Mouse (Mus musculus): ENCODE measurements around the gene Rpl18. TPM values are rescaled to one million over a fixed set of nuclear protein-coding genes. Genes with fewer than 3 reads are reported as not detected.
A peak's percentile ranks its signal among the peaks of the same experiment; 100 is the strongest.

Gene Rpl18
- polyA plus RNA-seq, 1 experiment from 2014 or later: 1,272 TPM

DNA sequence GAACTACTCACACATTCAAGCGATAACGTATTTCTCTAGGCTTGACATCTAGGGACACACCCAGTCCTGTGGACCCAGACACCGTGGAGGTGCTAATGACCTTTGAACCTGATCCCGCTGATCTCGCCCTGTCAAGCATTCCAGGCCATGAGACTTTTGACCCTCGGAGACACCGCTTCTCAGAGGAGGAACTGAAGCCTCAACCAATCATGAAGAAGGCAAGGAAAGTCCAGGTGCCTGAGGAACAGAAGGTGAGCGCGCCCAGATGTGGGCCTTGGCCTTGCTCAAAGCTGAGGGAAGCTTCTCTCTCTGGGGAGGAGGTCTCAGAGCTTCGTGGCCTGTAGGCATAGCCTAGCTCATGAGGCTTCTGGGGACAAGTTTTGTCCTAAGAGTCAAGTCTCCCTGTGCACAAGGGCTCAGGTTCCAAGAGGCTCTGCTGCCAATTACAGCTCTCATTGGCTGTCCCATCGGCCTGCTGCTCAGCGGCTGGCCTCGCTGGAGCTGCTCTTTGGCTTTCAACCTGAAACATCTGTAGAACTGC, 7.0 kb upstream of the Rpl18 start:
- H3K4me1 ChIP-seq (ENCODE audit: control insufficient read depth, insufficient read depth, low read length): peaks cover 24% of the 10 kb centered on the region
- H3K27me3 ChIP-seq (ENCODE audit: control insufficient read depth, insufficient read depth, low read length): no peaks in the 10 kb centered on the region
- 0 out of 2 replicates have a peak overlapping the region, but pooled peaks have one; percentile 74 for H3K4me3 ChIP-seq (ENCODE audit: low read depth, low read length)
- 35% methylated on average over 13 of the region's 13 CpGs for WGBS
- no peaks in the 10 kb centered on the region for H3K9me3 ChIP-seq (ENCODE audit: control insufficient read depth, low read depth, low read length)
- H3K36me3 ChIP-seq (ENCODE audit: control insufficient read depth, insufficient read depth, low read length): peaks cover 36% of the 10 kb centered on the region
- 0 out of 2 replicates have a peak overlapping the region, but pooled peaks have one; percentile 6 for H3K9ac ChIP-seq (replicated peaks; ENCODE audit: low read depth, low read length)
- peak overlapping the region; percentile 74; the same call in 1 of the 2 replicates for H3K27ac ChIP-seq (ENCODE audit: low read length)
- ATAC-seq (ENCODE audit: insufficient number of reproducible peaks, insufficient read depth, low FRiP score, low read depth): no peak
- peak overlapping the region; percentile 96 for H3K4me2 ChIP-seq (replicated peaks; ENCODE audit: low read depth, low read length)

- Histone ChIP-seq H3K36me3 (ENCODE audit: control insufficient read depth, insufficient read depth, low read length) (peaks cover 41% of the 10 kb centered on the region), H3K4me2 (replicated peaks; ENCODE audit: low read depth, low read length) (no peak overlapping the region; the same call in 1 of the 2 replicates), H3K27ac (ENCODE audit: low read length) (no peak overlapping the region), H3K4me3 (ENCODE audit: low read depth, low read length) (no peak overlapping the region), H3K4me1 (ENCODE audit: control insufficient read depth, insufficient read depth, low read length) (peaks cover 24% of the 10 kb centered on the region), H3K27me3 (ENCODE audit: control insufficient read depth, insufficient read depth, low read length) (no peaks in the 10 kb centered on the region), H3K9me3 (ENCODE audit: control insufficient read depth, low read depth, low read length) (no peaks in the 10 kb centered on the region), H3K9ac (replicated peaks; ENCODE audit: low read depth, low read length) (no peak overlapping the region)
- 34% methylated on average over 6 of the region's 6 CpGs for WGBS
- no peak for ATAC-seq (ENCODE audit: insufficient number of reproducible peaks, insufficient read depth, low FRiP score, low read depth)
These were observed 6.2 kb upstream of the Rpl18 start for GRCm38 (mm10) chr7:45709036-45709435.

GRCm38 (mm10) chr7:45709677-45710355, 5.4 kb upstream of the Rpl18 start:
- H3K36me3 ChIP-seq (ENCODE audit: control insufficient read depth, insufficient read depth, low read length): peaks cover 41% of the 10 kb centered on the region
- H3K27me3 ChIP-seq (ENCODE audit: control insufficient read depth, insufficient read depth, low read length): no peaks in the 10 kb centered on the region
- WGBS: 74% methylated on average over 14 of the region's 14 CpGs
- ATAC-seq (ENCODE audit: insufficient number of reproducible peaks, insufficient read depth, low FRiP score, low read depth): no peak
- H3K4me2 ChIP-seq (replicated peaks; ENCODE audit: low read depth, low read length): no peak overlapping the region
- H3K27ac ChIP-seq (ENCODE audit: low read length): no peak overlapping the region
- no peak overlapping the region for H3K4me3 ChIP-seq (ENCODE audit: low read depth, low read length)
- peaks cover 29% of the 10 kb centered on the region for H3K4me1 ChIP-seq (ENCODE audit: control insufficient read depth, insufficient read depth, low read length)
- no peak overlapping the region for H3K9ac ChIP-seq (replicated peaks; ENCODE audit: low read depth, low read length)
- H3K9me3 ChIP-seq (ENCODE audit: control insufficient read depth, low read depth, low read length): no peaks in the 10 kb centered on the region

- 88% methylated on average over 20 of the region's 20 CpGs for whole genome bisulfite sequencing
- no peak overlapping the region for H3K9ac ChIP-seq (replicated peaks; ENCODE audit: low read depth, low read length)
- no peak overlapping the region for H3K4me3 ChIP-seq (ENCODE audit: low read depth, low read length)
- peaks cover 32% of the 10 kb centered on the region for H3K4me1 ChIP-seq (ENCODE audit: control insufficient read depth, insufficient read depth, low read length)
- no peaks in the 10 kb centered on the region for H3K27me3 ChIP-seq (ENCODE audit: control insufficient read depth, insufficient read depth, low read length)
- no peak overlapping the region for H3K27ac ChIP-seq (ENCODE audit: low read length)
- no peaks in the 10 kb centered on the region for H3K9me3 ChIP-seq (ENCODE audit: control insufficient read depth, low read depth, low read length)
- ATAC-seq (ENCODE audit: insufficient number of reproducible peaks, insufficient read depth, low FRiP score, low read depth): no peak
- peaks cover 41% of the 10 kb centered on the region for H3K36me3 ChIP-seq (ENCODE audit: control insufficient read depth, insufficient read depth, low read length)
- no peak overlapping the region for H3K4me2 ChIP-seq (replicated peaks; ENCODE audit: low read depth, low read length)
These were observed 4.6 kb upstream of the Rpl18 start for GRCm38 (mm10) chr7:45710477-45711191.

GRCm38 (mm10) chr7:45711316-45712021, 3.8 kb upstream of the Rpl18 start:
- no peak overlapping the region for H3K9ac ChIP-seq (replicated peaks; ENCODE audit: low read depth, low read length)
- peaks cover 41% of the 10 kb centered on the region for H3K36me3 ChIP-seq (ENCODE audit: control insufficient read depth, insufficient read depth, low read length)
- ATAC-seq (ENCODE audit: insufficient number of reproducible peaks, insufficient read depth, low FRiP score, low read depth): no peak
- no peak overlapping the region for H3K4me2 ChIP-seq (replicated peaks; ENCODE audit: low read depth, low read length)
- H3K4me3 ChIP-seq (ENCODE audit: low read depth, low read length): no peak overlapping the region
- H3K4me1 ChIP-seq (ENCODE audit: control insufficient read depth, insufficient read depth, low read length): peaks cover 40% of the 10 kb centered on the region
- WGBS: 90% methylated on average over 24 of the region's 24 CpGs
- H3K27ac ChIP-seq (ENCODE audit: low read length): no peak overlapping the region
- no peaks in the 10 kb centered on the region for H3K27me3 ChIP-seq (ENCODE audit: control insufficient read depth, insufficient read depth, low read length)
- no peaks in the 10 kb centered on the region for H3K9me3 ChIP-seq (ENCODE audit: control insufficient read depth, low read depth, low read length)

DNA sequence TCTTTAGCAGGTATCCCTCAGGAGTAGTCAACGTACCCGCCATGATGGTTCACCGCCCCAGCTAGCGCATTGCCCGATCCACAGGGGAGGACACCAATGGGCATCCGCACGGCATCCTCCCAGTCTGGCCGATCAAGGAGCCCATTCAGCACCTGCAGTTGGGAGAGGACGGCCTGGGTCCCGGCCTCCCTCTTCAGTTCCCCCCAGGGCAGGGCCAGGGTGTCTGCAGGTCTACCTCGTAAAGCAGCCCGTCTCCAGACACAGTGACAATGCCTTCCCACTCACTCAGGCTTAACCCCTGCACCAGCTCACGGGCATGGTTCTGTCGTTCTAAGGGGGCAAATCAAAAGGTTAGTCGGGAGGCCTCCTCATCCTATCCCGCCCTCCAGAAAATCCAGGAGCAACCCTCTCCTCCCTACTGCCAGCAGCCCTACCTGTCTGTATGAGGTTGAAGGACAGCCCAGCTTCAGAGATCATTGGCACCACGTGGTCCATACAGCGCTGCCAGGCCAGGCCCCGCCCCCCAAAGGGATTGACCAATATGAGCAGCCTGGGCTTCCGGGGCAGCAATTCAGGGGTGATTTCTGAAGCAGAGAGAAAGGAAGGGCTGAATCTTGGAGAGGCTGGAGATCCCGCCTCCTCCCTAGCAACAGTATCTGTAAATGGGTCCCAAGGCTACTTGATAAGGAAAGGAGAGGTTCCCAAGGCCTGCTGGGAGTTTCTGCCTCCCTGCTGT, 3.1 kb upstream of the Rpl18 start:
- H3K36me3 ChIP-seq (ENCODE audit: control insufficient read depth, insufficient read depth, low read length): peaks cover 41% of the 10 kb centered on the region
- no peak overlapping the region for H3K4me2 ChIP-seq (replicated peaks; ENCODE audit: low read depth, low read length)
- no peaks in the 10 kb centered on the region for H3K27me3 ChIP-seq (ENCODE audit: control insufficient read depth, insufficient read depth, low read length)
- H3K4me1 ChIP-seq (ENCODE audit: control insufficient read depth, insufficient read depth, low read length): peaks cover 47% of the 10 kb centered on the region
- no peaks in the 10 kb centered on the region for H3K9me3 ChIP-seq (ENCODE audit: control insufficient read depth, low read depth, low read length)
- peak; percentile 33; the same call in 1 of the 2 replicates for ATAC-seq (ENCODE audit: insufficient number of reproducible peaks, insufficient read depth, low FRiP score, low read depth)
- H3K9ac ChIP-seq (replicated peaks; ENCODE audit: low read depth, low read length): no peak overlapping the region
- peak overlapping the region; percentile 18; the same call in 1 of the 2 replicates for H3K27ac ChIP-seq (ENCODE audit: low read length)
- H3K4me3 ChIP-seq (ENCODE audit: low read depth, low read length): no peak overlapping the region
- 88% methylated on average over 21 of the region's 21 CpGs for WGBS

DNA sequence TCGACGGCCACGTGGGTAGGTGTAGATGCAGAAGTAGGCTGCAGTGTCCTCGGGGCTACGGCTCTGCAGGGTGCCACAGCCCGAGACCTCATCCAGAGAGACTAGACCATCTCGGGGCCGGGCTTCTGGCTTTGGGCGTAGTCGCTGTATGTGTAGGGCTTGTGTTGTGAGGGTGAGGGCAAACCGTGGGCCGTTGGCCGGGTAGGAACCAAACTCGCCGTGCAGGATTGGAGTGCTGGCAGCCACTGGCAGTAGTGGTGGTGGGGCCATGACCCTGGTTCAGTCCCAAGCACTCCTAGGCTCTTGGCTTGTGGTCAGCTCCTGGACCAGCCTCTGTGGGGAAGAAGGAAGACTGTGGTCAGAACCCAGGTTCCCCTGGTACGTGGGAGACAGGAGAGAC, 1.9 kb upstream of the Rpl18 start:
- ATAC-seq (ENCODE audit: insufficient number of reproducible peaks, insufficient read depth, low FRiP score, low read depth): no peak
- 92% methylated on average over 16 of the region's 16 CpGs for WGBS
- Histone ChIP-seq H3K36me3 (ENCODE audit: control insufficient read depth, insufficient read depth, low read length) (peaks cover 41% of the 10 kb centered on the region), H3K9me3 (ENCODE audit: control insufficient read depth, low read depth, low read length) (no peaks in the 10 kb centered on the region), H3K27me3 (ENCODE audit: control insufficient read depth, insufficient read depth, low read length) (no peaks in the 10 kb centered on the region), H3K27ac (ENCODE audit: low read length) (peak overlapping the region; percentile 18; the same call in 1 of the 2 replicates), H3K9ac (replicated peaks; ENCODE audit: low read depth, low read length) (no peak overlapping the region), H3K4me1 (ENCODE audit: control insufficient read depth, insufficient read depth, low read length) (peaks cover 40% of the 10 kb centered on the region), H3K4me2 (replicated peaks; ENCODE audit: low read depth, low read length) (peak overlapping the region; percentile 87; the same call in 1 of the 2 replicates), H3K4me3 (ENCODE audit: low read depth, low read length) (no peak overlapping the region)
